Mouse (Mus musculus): Measurements from ENCODE around the gene Tpgs1.
A peak's percentile ranks its signal among the peaks of the same experiment; 100 is the strongest.

Gene Tpgs1

GRCm38 (mm10) chr10:79668076-79668475, 1.1 kb upstream of the Tpgs1 start:
- DNase-seq (ENCODE audit: low read depth, low spot score): no peak

DNA sequence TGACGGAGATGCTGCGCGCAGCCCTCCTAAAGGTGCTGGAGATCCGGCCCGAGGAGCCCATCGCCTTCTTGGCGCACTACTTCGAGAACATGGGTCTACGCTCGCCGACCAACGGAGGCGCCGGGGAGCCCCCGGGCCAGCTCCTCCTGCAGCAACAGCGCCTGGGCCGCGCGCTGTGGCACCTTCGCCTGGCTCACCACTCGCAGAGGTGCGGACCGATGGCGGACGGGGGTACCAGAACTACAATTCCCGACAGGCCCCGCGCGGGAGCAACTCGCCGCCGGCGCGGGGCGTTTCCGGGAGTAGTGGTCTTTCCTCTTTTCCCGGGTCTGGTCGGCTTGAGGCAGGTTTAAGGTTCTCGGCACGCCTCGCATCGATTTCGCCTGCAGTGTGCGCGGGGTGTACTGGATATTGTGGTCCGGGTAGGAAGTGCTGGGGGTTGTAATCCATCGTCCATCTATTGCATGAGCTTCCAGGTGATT, 448 bp downstream of the Tpgs1 start:
- peak; percentile 69 for DNase-seq (ENCODE audit: low read depth, low spot score)

GRCm38 (mm10) chr10:79670071-79670888, 1.1 kb downstream of the Tpgs1 start:
- no peak for DNase-seq (ENCODE audit: low read depth, low spot score)

DNA sequence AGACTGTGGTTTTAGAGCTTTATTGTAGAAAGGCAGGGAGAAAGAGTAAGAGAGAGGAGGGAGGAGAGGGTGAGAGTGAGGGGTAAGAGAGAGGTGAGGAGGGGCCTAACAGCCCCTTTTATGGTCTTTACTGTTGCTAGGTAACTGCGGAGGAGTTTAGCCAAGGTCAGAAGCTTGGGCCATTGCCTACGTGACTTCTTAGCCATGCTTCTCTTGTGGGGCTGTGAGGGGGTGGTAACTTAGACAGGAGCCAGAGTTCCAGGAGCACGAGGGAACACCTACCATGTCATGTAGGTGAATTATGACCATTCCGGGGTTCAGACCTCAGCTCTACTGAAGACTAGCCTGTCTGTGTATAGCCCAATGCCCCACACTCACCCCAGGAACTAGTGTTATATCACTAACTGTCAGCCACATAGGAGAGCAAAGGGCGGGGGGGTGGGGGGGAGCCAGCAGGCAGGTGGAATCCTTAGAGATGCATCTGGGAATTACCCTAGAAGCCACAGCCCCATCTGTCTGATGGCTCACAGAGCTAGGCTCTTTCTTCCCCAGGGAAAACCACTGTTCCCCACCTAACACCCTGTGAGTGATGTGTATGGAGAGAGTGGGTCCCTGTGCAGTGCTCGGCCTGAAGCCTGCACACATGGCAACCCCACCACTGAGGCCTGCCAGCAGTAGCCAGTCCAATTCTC, 2.4 kb downstream of the Tpgs1 start:
- no peak for DNase-seq (ENCODE audit: low read depth, low spot score)

- no peak for DNase-seq (ENCODE audit: low read depth, low spot score)
Measured at GRCm38 (mm10) chr10:79672088-79672455, 2.9 kb downstream of the Tpgs1 start.

- no peak for DNase-seq (ENCODE audit: low read depth, low spot score)
Measured at GRCm38 (mm10) chr10:79673054-79673453, 3.9 kb downstream of the Tpgs1 start.

GRCm38 (mm10) chr10:79675346-79676035, 6.3 kb downstream of the Tpgs1 start:
- DNase-seq (ENCODE audit: low read depth, low spot score): no peak

DNA sequence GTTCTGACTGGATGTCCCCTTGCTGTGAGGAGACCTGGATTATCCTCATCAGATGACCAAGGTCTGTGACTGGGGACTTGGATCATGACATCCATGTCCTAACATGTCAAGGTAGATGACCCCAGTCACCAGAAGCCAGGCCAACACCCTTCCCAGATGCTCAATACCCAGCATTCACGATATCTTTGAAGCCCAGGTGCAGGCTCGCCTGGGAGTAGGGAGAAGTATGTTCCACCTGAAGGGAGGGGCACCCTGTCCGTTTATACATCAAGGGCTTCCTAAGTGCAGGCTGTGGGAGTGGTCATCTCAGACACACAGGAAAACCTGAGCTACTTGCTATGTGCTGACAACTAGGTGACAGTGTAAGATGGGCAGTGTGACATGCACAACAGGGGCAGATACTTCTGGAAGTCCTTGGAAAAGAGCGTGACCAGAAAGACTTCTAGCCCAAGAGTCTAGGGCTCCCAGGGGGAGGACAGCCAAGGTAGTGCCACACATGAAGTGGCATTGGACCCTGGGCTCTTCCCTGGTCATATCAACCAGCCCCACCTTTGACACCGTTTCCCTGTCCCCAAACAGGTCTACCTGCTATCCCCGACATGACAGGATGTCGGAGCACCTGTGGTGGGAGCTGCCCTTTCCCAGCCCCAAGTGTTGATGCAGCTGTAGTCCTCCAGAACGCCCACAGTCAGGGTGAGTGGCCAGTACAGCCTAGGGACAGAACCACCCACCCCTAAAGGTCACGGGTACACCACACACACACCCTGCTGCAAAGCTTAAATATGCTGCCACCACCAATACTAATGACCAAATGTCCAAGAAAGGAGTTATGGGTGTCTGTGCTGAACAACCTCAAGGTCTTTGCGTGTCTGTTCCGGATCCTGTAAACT, 11.7 kb downstream of the Tpgs1 start:
- DNase-seq (ENCODE audit: low read depth, low spot score): no peak

GRCm38 (mm10) chr10:79681591-79682245, 12.5 kb downstream of the Tpgs1 start, which contains the start of gene Cdc34:
Cdc34 (plus strand) TSS chr10:79682195.
- peak; percentile 97 for DNase-seq (ENCODE audit: low read depth, low spot score)

- no peak for DNase-seq (ENCODE audit: low read depth, low spot score)
Measured at GRCm38 (mm10) chr10:79682551-79682915, 13.4 kb downstream of the Tpgs1 start.

GRCm38 (mm10) chr10:79682916-79683582, 13.9 kb downstream of the Tpgs1 start:
- DNase-seq (ENCODE audit: low read depth, low spot score): peak; percentile 42

GRCm38 (mm10) chr10:79683726-79684640, 14.8 kb downstream of the Tpgs1 start:
- DNase-seq (ENCODE audit: low read depth, low spot score): no peak

DNA sequence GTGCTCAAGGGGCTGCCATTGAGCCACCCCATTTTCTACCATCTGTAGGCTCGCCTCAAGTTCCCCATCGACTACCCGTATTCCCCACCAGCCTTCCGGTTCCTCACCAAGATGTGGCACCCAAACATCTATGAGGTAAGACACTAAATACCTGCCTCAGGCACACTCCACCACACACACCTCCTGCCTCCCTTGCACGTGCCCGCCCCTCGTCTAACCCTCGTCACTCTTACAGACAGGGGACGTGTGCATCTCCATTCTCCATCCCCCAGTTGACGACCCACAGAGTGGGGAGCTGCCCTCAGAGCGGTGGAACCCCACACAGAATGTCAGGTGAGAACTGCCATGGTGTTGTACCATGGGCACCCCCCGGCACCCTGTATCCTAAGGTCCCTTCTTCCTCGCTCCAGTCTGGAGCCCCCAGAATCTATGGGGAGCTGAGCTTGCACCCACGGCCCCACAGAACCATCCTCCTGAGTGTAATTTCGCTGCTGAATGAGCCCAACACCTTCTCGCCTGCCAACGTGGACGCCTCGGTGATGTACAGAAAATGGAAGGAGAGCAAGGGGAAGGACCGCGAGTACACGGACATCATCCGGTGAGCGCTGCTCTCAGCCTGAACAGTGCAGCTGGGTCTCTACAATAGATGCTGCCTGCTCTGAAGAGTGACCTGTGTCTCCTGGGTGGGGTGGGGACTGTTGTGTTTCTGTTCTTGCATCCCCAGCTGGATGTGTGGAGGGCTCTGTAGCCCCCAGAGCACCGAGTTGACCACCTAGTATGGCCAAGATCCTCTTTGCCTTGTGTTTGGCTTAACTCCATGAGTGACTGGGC, 15.8 kb downstream of the Tpgs1 start:
- DNase-seq (ENCODE audit: low read depth, low spot score): no peak

GRCm38 (mm10) chr10:79686219-79686618, 17.1 kb downstream of the Tpgs1 start:
- DNase-seq (ENCODE audit: low read depth, low spot score): no peak

DNA sequence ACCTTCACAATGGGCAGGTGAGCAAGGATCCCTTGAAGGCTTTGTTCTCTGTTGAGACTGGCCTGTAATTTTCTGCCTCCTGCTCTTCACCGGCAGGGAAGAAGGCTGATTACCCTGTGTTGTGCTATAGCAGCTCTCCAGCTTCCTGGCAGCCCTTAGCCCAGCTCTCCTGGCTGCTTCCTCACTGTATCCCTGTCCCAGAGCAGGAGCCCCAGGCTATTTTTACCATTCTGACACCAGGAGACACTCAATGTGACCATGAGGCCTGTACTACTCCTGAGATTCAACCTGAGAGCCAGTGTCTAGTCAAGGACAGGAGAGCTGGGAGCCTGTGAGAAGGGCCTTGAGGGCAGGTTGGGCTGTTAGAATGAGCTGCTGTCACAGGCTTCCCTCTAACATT, 17.5 kb downstream of the Tpgs1 start:
- DNase-seq (ENCODE audit: low read depth, low spot score): no peak

- DNase-seq (ENCODE audit: low read depth, low spot score): no peak
Measured at GRCm38 (mm10) chr10:79687513-79687912, 18.3 kb downstream of the Tpgs1 start.

DNA sequence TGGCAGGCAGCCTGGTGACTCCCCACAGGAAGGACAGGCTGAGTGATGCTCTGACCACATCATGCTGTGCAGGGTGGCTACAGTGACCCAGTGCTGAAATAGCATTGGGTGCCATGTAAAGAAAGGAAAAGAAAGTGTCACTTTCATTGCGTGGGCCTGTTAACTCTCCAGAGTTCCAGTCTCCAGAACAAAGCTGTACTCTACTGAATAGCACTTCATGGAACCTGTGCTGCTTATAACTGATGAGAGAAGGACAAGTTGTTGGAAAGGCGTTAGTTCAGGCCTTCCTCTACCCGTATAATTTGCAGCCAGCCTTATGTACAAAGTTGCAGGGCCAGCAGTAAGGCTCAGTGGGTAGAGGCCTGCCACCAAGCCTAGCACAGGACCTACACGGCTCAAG, 19.6 kb downstream of the Tpgs1 start, which contains the start of gene Gzmm:
Gzmm (plus strand) TSS at position 301 of the 400 bp plus-strand sequence.
- DNase-seq (ENCODE audit: low read depth, low spot score): no peak

DNA sequence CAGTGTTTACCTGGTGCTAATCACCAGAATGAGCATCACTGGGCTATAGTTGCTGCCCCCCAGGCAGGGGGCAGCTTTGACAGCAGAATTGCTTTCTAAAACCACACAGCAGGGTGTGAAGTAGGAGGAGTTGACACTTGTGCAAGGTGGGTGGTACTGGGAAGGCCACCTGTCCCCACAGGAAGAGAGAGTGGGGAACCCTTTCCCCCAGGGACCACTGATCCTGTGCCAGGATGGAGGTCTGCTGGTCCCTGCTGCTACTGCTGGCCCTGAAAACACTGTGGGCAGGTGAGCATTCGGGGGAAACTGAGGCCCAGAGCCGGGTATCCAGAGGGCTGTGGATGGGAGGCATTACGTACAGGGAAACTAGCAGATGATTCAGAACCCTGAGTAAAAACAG, 20.0 kb downstream of the Tpgs1 start:
- DNase-seq (ENCODE audit: low read depth, low spot score): no peak
